Mouse (Mus musculus) liver, postnatal 0 days (tissue): ENCODE results near the gene S100a10.

Experiments used
- CTCF ChIP-seq: sonication (generic); IDR thresholded peaks from 2 replicates; pipeline ENCODE4 v1.5.1; 2016; ENCODE audit warnings: antibody characterized with exemption, low read depth
- EP300 ChIP-seq: IDR thresholded peaks from 2 replicates; pipeline ENCODE4 v1.6.1; 2016; ENCODE audit warnings: antibody characterized with exemption, low read depth, mild to moderate bottlenecking

DNA sequence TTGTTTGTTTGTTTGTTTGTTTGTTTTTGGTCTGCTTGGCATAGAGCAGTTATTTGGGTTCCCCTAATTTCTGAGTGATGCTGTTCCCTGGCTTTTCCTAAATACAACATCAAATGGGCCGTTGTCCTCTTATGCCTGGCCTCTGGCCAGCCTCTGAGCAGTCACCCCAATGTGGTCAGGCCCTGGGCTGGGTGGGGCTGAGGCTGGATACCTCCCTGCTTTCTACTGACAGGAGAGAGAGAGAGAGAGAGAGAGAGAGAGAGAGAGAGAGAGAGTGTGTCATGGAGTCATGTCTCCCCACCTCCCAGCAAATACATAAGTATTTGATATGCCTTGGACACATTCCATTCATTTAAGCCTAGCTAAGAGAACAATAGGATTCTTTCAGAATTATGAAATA, 1.7 kb downstream of the S100a10 start:
- TF ChIP-seq CTCF (no peak), EP300 (no peak)
